Mouse (Mus musculus): ENCODE measurements at regions not wholly inside any gene's neighbourhood (a gene's known extent, or its start where the extent isn't known, plus 50 kb on each side); places are given as distances from the start of the nearest gene placed in this dataset.

DNA sequence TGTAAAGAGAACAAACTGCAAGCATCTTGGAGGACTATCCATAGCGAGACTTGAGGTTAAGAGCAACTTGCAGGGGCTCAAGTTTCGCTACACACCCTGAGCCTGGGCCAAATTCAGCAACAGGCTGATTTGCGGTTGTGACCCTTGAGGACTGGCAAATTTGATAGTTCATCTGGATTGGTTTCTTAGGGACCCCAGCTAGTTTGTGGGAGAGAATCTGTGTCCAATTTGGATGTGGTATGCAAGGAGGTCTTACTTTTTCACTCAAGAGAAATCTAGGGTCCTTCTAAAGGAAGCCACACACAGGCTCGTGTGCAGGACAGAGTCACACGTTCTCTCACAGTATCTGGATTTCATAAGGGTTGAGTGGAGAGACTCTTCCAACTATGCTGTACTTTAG is 505.6 kb downstream of the Ccdc171 start:
- no peak overlapping the region for H3K9ac ChIP-seq (replicated peaks; ENCODE audit: low read depth, low read length)
- no peaks in the 10 kb centered on the region for H3K9me3 ChIP-seq (ENCODE audit: control insufficient read depth, low read depth, low read length)
- ATAC-seq (ENCODE audit: insufficient number of reproducible peaks, insufficient read depth, low FRiP score, low read depth) = no peak
- no peaks in the 10 kb centered on the region for H3K36me3 ChIP-seq (ENCODE audit: control insufficient read depth, insufficient read depth, low read length)
- no peaks in the 10 kb centered on the region for H3K27me3 ChIP-seq (ENCODE audit: control insufficient read depth, insufficient read depth, low read length)
- no peak overlapping the region for H3K4me2 ChIP-seq (replicated peaks; ENCODE audit: low read depth, low read length)
- H3K4me1 ChIP-seq (ENCODE audit: control insufficient read depth, insufficient read depth, low read length) = no peaks in the 10 kb centered on the region
- H3K27ac ChIP-seq (ENCODE audit: low read length) = no peak overlapping the region
- H3K4me3 ChIP-seq (ENCODE audit: low read depth, low read length) = no peak overlapping the region
- 83% methylated on average over 5 of the region's 5 CpGs for WGBS

DNA sequence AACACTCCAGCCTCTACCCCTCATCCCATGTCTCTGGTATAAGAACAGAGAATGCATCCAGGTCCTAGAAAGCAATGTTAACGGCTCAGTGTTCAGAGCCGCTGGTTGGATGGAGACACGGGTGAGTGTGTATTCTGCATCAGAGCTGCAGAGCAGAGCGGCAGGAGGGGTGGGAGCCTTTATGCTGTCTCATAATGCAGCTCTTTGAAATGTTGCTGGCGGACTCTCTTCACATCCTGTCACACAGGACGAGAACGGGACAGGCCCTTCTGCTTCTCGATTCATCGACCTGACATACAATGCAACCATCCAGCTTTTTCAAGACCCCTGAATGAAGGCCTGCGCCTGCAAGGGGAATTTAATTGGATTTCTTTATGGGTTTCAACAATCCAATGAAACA is 507.2 kb downstream of the Ccdc171 start:
- no peaks in the 10 kb centered on the region for H3K36me3 ChIP-seq (ENCODE audit: control insufficient read depth, insufficient read depth, low read length)
- no peak for ATAC-seq (ENCODE audit: insufficient number of reproducible peaks, insufficient read depth, low FRiP score, low read depth)
- H3K27me3 ChIP-seq (ENCODE audit: control insufficient read depth, insufficient read depth, low read length) = no peaks in the 10 kb centered on the region
- no peak overlapping the region for H3K4me2 ChIP-seq (replicated peaks; ENCODE audit: low read depth, low read length)
- H3K9me3 ChIP-seq (ENCODE audit: control insufficient read depth, low read depth, low read length) = no peaks in the 10 kb centered on the region
- H3K4me1 ChIP-seq (ENCODE audit: control insufficient read depth, insufficient read depth, low read length) = no peaks in the 10 kb centered on the region
- WGBS = 68% methylated on average over 10 of the region's 10 CpGs
- no peak overlapping the region for H3K9ac ChIP-seq (replicated peaks; ENCODE audit: low read depth, low read length)
- no peak overlapping the region for H3K4me3 ChIP-seq (ENCODE audit: low read depth, low read length)
- no peak overlapping the region for H3K27ac ChIP-seq (ENCODE audit: low read length)

DNA sequence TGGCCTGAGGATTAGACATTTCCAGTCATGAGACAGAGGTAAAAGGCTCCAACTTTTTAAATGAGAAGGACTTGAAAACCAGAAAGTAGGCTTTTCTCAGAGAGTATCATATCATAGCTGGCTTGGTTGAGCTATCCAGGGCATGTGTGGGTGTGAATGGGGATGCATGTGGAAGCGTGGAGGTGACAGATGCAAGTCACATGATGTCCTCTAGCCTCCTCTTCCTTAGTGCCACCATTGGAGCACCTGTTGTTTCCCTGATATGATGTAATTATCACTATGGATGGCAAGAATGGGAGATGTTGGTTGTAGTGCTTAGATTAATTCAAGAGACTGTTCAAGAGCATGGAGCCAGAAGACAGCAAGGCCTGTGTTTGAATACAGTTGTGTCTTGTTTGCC is 510.0 kb downstream of the Ccdc171 start:
- Histone ChIP-seq H3K27me3 (ENCODE audit: control insufficient read depth, insufficient read depth, low read length) (no peaks in the 10 kb centered on the region), H3K9ac (replicated peaks; ENCODE audit: low read depth, low read length) (no peak overlapping the region), H3K4me3 (ENCODE audit: low read depth, low read length) (no peak overlapping the region), H3K27ac (ENCODE audit: low read length) (no peak overlapping the region), H3K4me1 (ENCODE audit: control insufficient read depth, insufficient read depth, low read length) (no peaks in the 10 kb centered on the region), H3K36me3 (ENCODE audit: control insufficient read depth, insufficient read depth, low read length) (no peaks in the 10 kb centered on the region), H3K9me3 (ENCODE audit: control insufficient read depth, low read depth, low read length) (no peaks in the 10 kb centered on the region), H3K4me2 (replicated peaks; ENCODE audit: low read depth, low read length) (no peak overlapping the region)
- no peak for ATAC-seq (ENCODE audit: insufficient number of reproducible peaks, insufficient read depth, low FRiP score, low read depth)
- WGBS = 100% methylated on average over 1 of the region's 1 CpGs

DNA sequence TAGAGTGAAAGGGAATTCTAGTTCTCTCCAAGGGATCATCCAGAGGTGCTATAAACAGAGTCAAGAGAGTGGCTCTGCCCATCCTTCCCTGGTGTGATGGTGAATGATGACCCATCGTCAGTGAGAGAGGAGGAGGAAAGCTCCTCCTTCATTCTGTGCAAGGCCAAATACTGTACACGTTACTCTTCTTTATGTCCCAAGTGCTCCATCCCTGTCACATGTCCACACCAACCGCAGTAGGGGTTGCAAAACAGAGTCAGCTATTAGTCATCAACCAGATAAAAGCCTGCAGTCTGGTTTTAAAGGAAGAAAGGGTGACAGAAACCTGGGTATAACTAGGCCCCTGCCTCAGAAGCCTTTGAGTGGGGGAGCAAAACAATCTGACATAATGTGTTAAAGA is 512.2 kb downstream of the Ccdc171 start:
- H3K9me3 ChIP-seq (ENCODE audit: control insufficient read depth, low read depth, low read length) = no peaks in the 10 kb centered on the region
- no peak overlapping the region for H3K4me2 ChIP-seq (replicated peaks; ENCODE audit: low read depth, low read length)
- ATAC-seq (ENCODE audit: insufficient number of reproducible peaks, insufficient read depth, low FRiP score, low read depth) = no peak
- H3K36me3 ChIP-seq (ENCODE audit: control insufficient read depth, insufficient read depth, low read length) = no peaks in the 10 kb centered on the region
- no peak overlapping the region for H3K27ac ChIP-seq (ENCODE audit: low read length)
- H3K9ac ChIP-seq (replicated peaks; ENCODE audit: low read depth, low read length) = no peak overlapping the region
- no peaks in the 10 kb centered on the region for H3K27me3 ChIP-seq (ENCODE audit: control insufficient read depth, insufficient read depth, low read length)
- no peaks in the 10 kb centered on the region for H3K4me1 ChIP-seq (ENCODE audit: control insufficient read depth, insufficient read depth, low read length)
- no peak overlapping the region for H3K4me3 ChIP-seq (ENCODE audit: low read depth, low read length)
- WGBS = 33% methylated on average over 3 of the region's 3 CpGs

DNA sequence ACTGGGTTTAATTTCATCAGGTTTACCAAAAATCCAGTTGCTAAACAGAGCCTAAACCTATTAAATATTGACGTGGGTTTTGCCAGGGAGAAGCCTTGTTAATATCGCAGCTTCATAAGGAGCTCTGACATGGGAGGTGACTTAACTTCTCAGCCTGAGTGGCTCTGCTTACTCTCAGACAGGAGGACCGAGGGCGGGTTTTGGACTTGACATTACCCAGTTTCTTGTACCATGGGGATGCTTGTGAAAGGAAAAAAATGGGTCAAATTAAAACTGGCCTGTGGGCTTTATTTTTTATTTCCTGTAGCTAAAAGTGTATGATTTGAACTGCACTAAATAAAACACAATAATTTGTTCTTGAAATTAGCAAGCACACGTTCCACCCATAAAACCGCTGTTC is 524.9 kb downstream of the Ccdc171 start:
- Histone ChIP-seq H3K9me3 (ENCODE audit: control insufficient read depth, low read depth, low read length) (no peaks in the 10 kb centered on the region), H3K4me1 (ENCODE audit: control insufficient read depth, insufficient read depth, low read length) (no peaks in the 10 kb centered on the region), H3K27ac (ENCODE audit: low read length) (no peak overlapping the region), H3K4me3 (ENCODE audit: low read depth, low read length) (no peak overlapping the region), H3K27me3 (ENCODE audit: control insufficient read depth, insufficient read depth, low read length) (no peaks in the 10 kb centered on the region), H3K36me3 (ENCODE audit: control insufficient read depth, insufficient read depth, low read length) (no peaks in the 10 kb centered on the region), H3K4me2 (replicated peaks; ENCODE audit: low read depth, low read length) (no peak overlapping the region), H3K9ac (replicated peaks; ENCODE audit: low read depth, low read length) (no peak overlapping the region)
- WGBS = 57% methylated on average over 6 of the region's 6 CpGs
- ATAC-seq (ENCODE audit: insufficient number of reproducible peaks, insufficient read depth, low FRiP score, low read depth) = no peak

DNA sequence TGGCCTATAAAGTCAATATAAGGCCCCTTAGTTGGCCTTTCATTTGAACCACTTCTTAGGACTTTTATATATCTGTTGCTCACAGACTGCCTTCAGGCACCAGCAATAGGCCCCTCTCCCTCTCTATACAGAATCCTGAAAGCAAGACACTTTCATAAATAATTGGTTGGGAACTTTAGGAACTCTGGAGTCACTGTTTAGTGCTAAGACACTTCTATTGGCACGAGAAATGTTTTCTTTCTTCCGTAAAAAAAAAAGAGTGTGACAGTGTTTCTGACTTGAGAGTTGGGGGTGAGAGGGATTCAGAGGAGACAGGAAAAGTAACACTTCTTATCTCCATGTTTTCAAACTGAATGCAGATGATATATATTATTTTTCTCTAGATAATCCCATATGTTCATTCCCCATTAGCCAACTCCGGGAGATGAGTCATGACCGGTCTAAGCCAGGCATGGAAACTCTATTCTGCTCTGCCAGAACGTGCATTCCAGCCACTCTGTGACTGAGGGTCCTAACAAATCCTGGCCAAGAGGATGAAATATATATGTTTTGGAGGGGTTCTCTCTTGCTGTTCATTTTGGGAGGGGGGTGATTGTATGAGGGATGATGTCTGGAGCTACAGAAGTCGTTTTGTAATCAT is 531.6 kb downstream of the Ccdc171 start:
- no peaks in the 10 kb centered on the region for H3K36me3 ChIP-seq (ENCODE audit: control insufficient read depth, insufficient read depth, low read length)
- H3K27me3 ChIP-seq (ENCODE audit: control insufficient read depth, insufficient read depth, low read length) = no peaks in the 10 kb centered on the region
- H3K4me2 ChIP-seq (replicated peaks; ENCODE audit: low read depth, low read length) = no peak overlapping the region
- no peaks in the 10 kb centered on the region for H3K4me1 ChIP-seq (ENCODE audit: control insufficient read depth, insufficient read depth, low read length)
- ATAC-seq (ENCODE audit: insufficient number of reproducible peaks, insufficient read depth, low FRiP score, low read depth) = no peak
- H3K27ac ChIP-seq (ENCODE audit: low read length) = no peak overlapping the region
- no peak overlapping the region for H3K9ac ChIP-seq (replicated peaks; ENCODE audit: low read depth, low read length)
- H3K9me3 ChIP-seq (ENCODE audit: control insufficient read depth, low read depth, low read length) = no peaks in the 10 kb centered on the region
- no peak overlapping the region for H3K4me3 ChIP-seq (ENCODE audit: low read depth, low read length)
- WGBS = 54% methylated on average over 6 of the region's 6 CpGs

DNA sequence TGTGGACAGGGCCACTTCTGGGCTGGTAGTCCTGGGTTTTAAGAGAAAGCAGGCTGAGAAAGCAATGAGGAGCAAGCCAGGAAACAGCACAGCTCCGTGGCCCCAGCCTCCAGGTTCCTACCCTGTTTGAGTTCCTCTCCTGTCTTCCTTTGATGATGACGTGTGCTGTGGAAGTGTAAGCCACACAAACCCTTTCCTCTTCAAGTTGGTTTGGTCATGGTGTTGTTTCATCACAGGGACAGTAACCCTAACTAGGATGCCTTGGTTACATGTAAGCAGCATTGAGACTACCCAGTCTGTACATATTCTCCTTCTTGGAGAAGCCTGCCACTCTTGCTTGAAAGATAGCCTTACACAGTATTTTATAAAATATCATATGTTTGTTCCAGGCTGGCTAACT is 534.8 kb downstream of the Ccdc171 start:
- Histone ChIP-seq H3K27ac (ENCODE audit: low read length) (no peak overlapping the region), H3K4me1 (ENCODE audit: control insufficient read depth, insufficient read depth, low read length) (peaks cover 10% of the 10 kb centered on the region; the same call in 1 of the 2 replicates), H3K36me3 (ENCODE audit: control insufficient read depth, insufficient read depth, low read length) (no peaks in the 10 kb centered on the region), H3K4me2 (replicated peaks; ENCODE audit: low read depth, low read length) (no peak overlapping the region), H3K9me3 (ENCODE audit: control insufficient read depth, low read depth, low read length) (no peaks in the 10 kb centered on the region), H3K27me3 (ENCODE audit: control insufficient read depth, insufficient read depth, low read length) (no peaks in the 10 kb centered on the region), H3K4me3 (ENCODE audit: low read depth, low read length) (no peak overlapping the region), H3K9ac (replicated peaks; ENCODE audit: low read depth, low read length) (no peak overlapping the region)
- no peak for ATAC-seq (ENCODE audit: insufficient number of reproducible peaks, insufficient read depth, low FRiP score, low read depth)
- WGBS = 70% methylated on average over 2 of the region's 2 CpGs

DNA sequence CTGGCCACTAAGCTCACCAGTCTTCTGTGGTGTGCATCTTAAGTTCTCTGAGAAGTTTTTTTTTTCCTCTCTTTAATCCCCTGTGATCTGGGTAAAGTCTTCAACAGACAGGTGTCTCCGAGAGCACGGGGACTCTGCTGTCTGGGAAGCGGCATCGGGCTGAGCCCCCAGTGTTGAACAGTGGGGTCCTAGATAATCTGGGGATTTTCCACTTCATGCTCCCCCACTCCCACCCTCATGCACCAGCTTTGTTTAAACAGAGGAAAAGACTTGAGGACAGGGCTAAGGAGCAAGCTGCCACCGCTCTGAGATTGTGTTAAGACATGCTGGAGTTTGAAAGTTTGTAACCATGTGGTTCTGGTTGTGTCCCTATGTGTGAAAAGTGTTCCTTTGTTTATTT is 538.4 kb downstream of the Ccdc171 start:
- Histone ChIP-seq H3K36me3 (ENCODE audit: control insufficient read depth, insufficient read depth, low read length) (no peaks in the 10 kb centered on the region), H3K4me2 (replicated peaks; ENCODE audit: low read depth, low read length) (no peak overlapping the region), H3K9me3 (ENCODE audit: control insufficient read depth, low read depth, low read length) (no peaks in the 10 kb centered on the region), H3K9ac (replicated peaks; ENCODE audit: low read depth, low read length) (no peak overlapping the region), H3K4me3 (ENCODE audit: low read depth, low read length) (no peak overlapping the region), H3K27me3 (ENCODE audit: control insufficient read depth, insufficient read depth, low read length) (no peaks in the 10 kb centered on the region), H3K27ac (ENCODE audit: low read length) (no peak overlapping the region), H3K4me1 (ENCODE audit: control insufficient read depth, insufficient read depth, low read length) (peaks cover 15% of the 10 kb centered on the region)
- ATAC-seq (ENCODE audit: insufficient number of reproducible peaks, insufficient read depth, low FRiP score, low read depth) = no peak
- WGBS = 58% methylated on average over 5 of the region's 5 CpGs
